Mouse (Mus musculus): ENCODE results near the gene Akr1c19.

- no peak for TF ChIP-seq CTCF (IDR thresholded peaks at IDR 0.05; ENCODE audit: borderline replicate concordance, control insufficient read depth, extremely low read depth, insufficient read depth, low read length, poor library complexity)
- no peak for TF ChIP-seq POLR2A (IDR thresholded peaks at IDR 0.05; ENCODE audit: control insufficient read depth, extremely low read depth, insufficient read depth, low read length, poor library complexity)
Observed at GRCm38 (mm10) chr13:4233536-4234172, 5.2 kb downstream of the Akr1c19 start.
